Mouse (Mus musculus) C2C12 (cell line): ENCODE results near the gene Sema6c.

Experiments
- CTCF ChIP-seq: IDR thresholded peaks from one replicate; pipeline ENCODE4 v1.5.1; 2011; ENCODE audit not compliant: control insufficient read depth, insufficient read depth, insufficient read length
- MAX ChIP-seq: IDR thresholded peaks from one replicate; pipeline ENCODE4 v1.6.1; 2011; ENCODE audit warnings: mild to moderate bottlenecking, control low read depth
- MYOG ChIP-seq: IDR thresholded peaks from one replicate; pipeline ENCODE4 v1.6.1; 2011; ENCODE audit not compliant: control insufficient read depth, insufficient read length; ENCODE audit errors: extremely low read depth
- USF1 ChIP-seq: IDR thresholded peaks from one replicate; pipeline ENCODE4 v1.6.1; 2011; ENCODE audit warnings: low read depth, mild to moderate bottlenecking, control low read depth, moderate library complexity

GRCm38 (mm10) chr3:95174011-95174592 is 13.8 kb downstream of the Sema6c start:
- TF ChIP-seq CTCF (peak; percentile 14), USF1 (no peak), MAX (no peak), MYOG (no peak)
